Mouse (Mus musculus): ENCODE data around the gene Lrrc25.
"Not testable (repeated sequence)": the region's sequence is repeated elsewhere in the genome, so short reads cannot be mapped to it uniquely, and the experiment has no call there.

Lrrc25 gene

GRCm38 (mm10) chr8:70615894-70616293, at the start of gene Lrrc25:
Gene Lrrc25, plus strand, starts transcription at chr8:70616155.
- DNase-seq (ENCODE audit: low read depth, low spot score), result no peak

- DNase-seq (ENCODE audit: low read depth, low spot score), result no peak
Measured at GRCm38 (mm10) chr8:70570360-70570759, 45.6 kb upstream of the Lrrc25 start.

GRCm38 (mm10) chr8:70570990-70571389, 45.0 kb upstream of the Lrrc25 start:
- no peak for DNase-seq (ENCODE audit: low read depth, low spot score)

- DNase-seq (ENCODE audit: low read depth, low spot score), result no peak
Measured at GRCm38 (mm10) chr8:70574302-70574701, 41.7 kb upstream of the Lrrc25 start.

- DNase-seq (ENCODE audit: low read depth, low spot score), result no peak
Measured at GRCm38 (mm10) chr8:70574915-70575314, 41.0 kb upstream of the Lrrc25 start.

- no peak for DNase-seq (ENCODE audit: low read depth, low spot score)
Measured at GRCm38 (mm10) chr8:70577207-70577606, 38.7 kb upstream of the Lrrc25 start.

- no peak for DNase-seq (ENCODE audit: low read depth, low spot score)
Measured at GRCm38 (mm10) chr8:70583476-70584387, 32.2 kb upstream of the Lrrc25 start.

- no peak for DNase-seq (ENCODE audit: low read depth, low spot score)
Measured at GRCm38 (mm10) chr8:70584606-70585257, 31.2 kb upstream of the Lrrc25 start.

GRCm38 (mm10) chr8:70585258-70585652, 30.7 kb upstream of the Lrrc25 start:
- DNase-seq (ENCODE audit: low read depth, low spot score), result peak; percentile 67

GRCm38 (mm10) chr8:70587955-70588354, 28.0 kb upstream of the Lrrc25 start:
- not testable (repeated sequence) for DNase-seq (ENCODE audit: low read depth, low spot score)

GRCm38 (mm10) chr8:70591569-70591968, 24.4 kb upstream of the Lrrc25 start:
- DNase-seq (ENCODE audit: low read depth, low spot score), result no peak

GRCm38 (mm10) chr8:70593173-70593572, 22.8 kb upstream of the Lrrc25 start:
- DNase-seq (ENCODE audit: low read depth, low spot score), result no peak

- DNase-seq (ENCODE audit: low read depth, low spot score), result peak; percentile 99
Measured at GRCm38 (mm10) chr8:70593961-70594609, 21.9 kb upstream of the Lrrc25 start, which contains the start of gene Isyna1. Gene Isyna1, plus strand, starts transcription at chr8:70594373.

- DNase-seq (ENCODE audit: low read depth, low spot score), result peak; percentile 73
Measured at GRCm38 (mm10) chr8:70594621-70595564, 21.1 kb upstream of the Lrrc25 start.

- no peak for DNase-seq (ENCODE audit: low read depth, low spot score)
Measured at GRCm38 (mm10) chr8:70595811-70596210, 20.1 kb upstream of the Lrrc25 start.

GRCm38 (mm10) chr8:70596216-70596615, 19.7 kb upstream of the Lrrc25 start:
- DNase-seq (ENCODE audit: low read depth, low spot score), result no peak

GRCm38 (mm10) chr8:70596775-70597416, 19.1 kb upstream of the Lrrc25 start:
- DNase-seq (ENCODE audit: low read depth, low spot score), result peak; percentile 70

- DNase-seq (ENCODE audit: low read depth, low spot score), result no peak
Measured at GRCm38 (mm10) chr8:70597417-70598272, 18.3 kb upstream of the Lrrc25 start.

GRCm38 (mm10) chr8:70598283-70598682, 17.7 kb upstream of the Lrrc25 start:
- peak; percentile 85 for DNase-seq (ENCODE audit: low read depth, low spot score)

- peak; percentile 84 for DNase-seq (ENCODE audit: low read depth, low spot score)
Measured at GRCm38 (mm10) chr8:70598722-70599121, 17.2 kb upstream of the Lrrc25 start.

All from ES-CJ7 (cell line).